Mouse (Mus musculus) heart, embryonic 14.5 days (tissue): ENCODE measurements around the gene Ralgapa2. TPM values are rescaled to one million over a fixed set of nuclear protein-coding genes. Genes with fewer than 3 reads are reported as not detected.

Source experiments
- ATAC-seq: fragments of 200-750 bp; cut with Nextera tagmentation; 2 replicates; pipeline ENCODE4 v1.8.0; 2017; ENCODE audit warnings: low read depth, moderate TSS enrichment; ENCODE audit not compliant: insufficient number of reproducible peaks, insufficient read depth, low FRiP score
- H3K27ac ChIP-seq, 2 experiments: fragments of 200-500 bp in 1 of 2; fragments of 300-500 bp in 1 of 2; sonication (generic) in 1 of 2; replicated peaks in 1 of 2; 2 replicates each; pipeline ENCODE4 v1.5.1; 2012 to 2014; ENCODE audit warnings: low read depth in 2 of 2, low read length in 2 of 2, control low read depth in 1 of 2, mild to moderate bottlenecking in 1 of 2, mixed read lengths in 1 of 2; ENCODE audit not compliant: control insufficient read depth in 1 of 2, insufficient read depth in 1 of 2
- H3K27me3 ChIP-seq: fragments of 300-500 bp; sonication (generic); 2 replicates; pipeline ENCODE4 v1.6.1; 2014; ENCODE audit warnings: mild to moderate bottlenecking, low read length, control low read depth; ENCODE audit not compliant: control insufficient read depth, insufficient read depth
- H3K36me3 ChIP-seq: fragments of 300-500 bp; sonication (generic); 2 replicates; pipeline ENCODE4 v1.6.1; 2014; ENCODE audit warnings: mild to moderate bottlenecking, control low read depth, low read length, mixed read lengths; ENCODE audit not compliant: control insufficient read depth, insufficient read depth
- H3K4me1 ChIP-seq, 2 experiments: fragments of 200-500 bp in 1 of 2; fragments of 300-500 bp in 1 of 2; sonication (generic) in 1 of 2; 2 replicates each; pipeline ENCODE4 v1.6.1; 2012 to 2014; ENCODE audit warnings: low read length in 2 of 2, control low read depth in 1 of 2, mixed read lengths in 1 of 2; ENCODE audit not compliant: control insufficient read depth in 2 of 2, insufficient read depth in 2 of 2
- H3K4me2 ChIP-seq: fragments of 300-500 bp; sonication (generic); 2 replicates; pipeline ENCODE4 v1.6.1; 2014; ENCODE audit warnings: mild to moderate bottlenecking, low read length
- H3K4me3 ChIP-seq, 2 experiments: fragments of 200-500 bp in 1 of 2; fragments of 300-500 bp in 1 of 2; sonication (generic) in 1 of 2; 2 replicates each; pipeline ENCODE4 v1.5.1; 2012 to 2014; ENCODE audit warnings: low read length in 2 of 2, mild to moderate bottlenecking in 2 of 2, control low read depth in 1 of 2, low read depth in 1 of 2, moderate library complexity in 1 of 2; ENCODE audit not compliant: control insufficient read depth in 1 of 2, insufficient read depth in 1 of 2
- H3K9ac ChIP-seq: fragments of 300-500 bp; sonication (generic); 2 replicates; pipeline ENCODE4 v1.6.1; 2014; ENCODE audit warnings: mild to moderate bottlenecking, low read length
- H3K9me3 ChIP-seq: fragments of 300-500 bp; sonication (generic); 2 replicates; pipeline ENCODE4 v1.6.1; 2016; ENCODE audit warnings: low read length, control low read depth; ENCODE audit not compliant: control insufficient read depth
- WGBS: fragments of 180-500 bp; shearing (Covaris S2); extraction: QIAGEN DNeasy Blood & Tissue Kit; methylation state at CpG from one replicate; pipeline ENCODE4 v1.1.7; 2014; 5-methylcytosine and 5-hydroxymethylcytosine counted together
- polyA plus RNA-seq: library from polyadenylated mRNA; unstranded; fragments of >200 nt; fragmentation: Nextera tagmentation; extraction: Ambion mirVana; gene quantifications from 2 replicates; pipeline ENCODE4 v1.2.1, GENCODE M21; 2014

Ralgapa2 gene
- polyA plus RNA-seq, 1 experiment from 2014 or later = 11.0 TPM

DNA sequence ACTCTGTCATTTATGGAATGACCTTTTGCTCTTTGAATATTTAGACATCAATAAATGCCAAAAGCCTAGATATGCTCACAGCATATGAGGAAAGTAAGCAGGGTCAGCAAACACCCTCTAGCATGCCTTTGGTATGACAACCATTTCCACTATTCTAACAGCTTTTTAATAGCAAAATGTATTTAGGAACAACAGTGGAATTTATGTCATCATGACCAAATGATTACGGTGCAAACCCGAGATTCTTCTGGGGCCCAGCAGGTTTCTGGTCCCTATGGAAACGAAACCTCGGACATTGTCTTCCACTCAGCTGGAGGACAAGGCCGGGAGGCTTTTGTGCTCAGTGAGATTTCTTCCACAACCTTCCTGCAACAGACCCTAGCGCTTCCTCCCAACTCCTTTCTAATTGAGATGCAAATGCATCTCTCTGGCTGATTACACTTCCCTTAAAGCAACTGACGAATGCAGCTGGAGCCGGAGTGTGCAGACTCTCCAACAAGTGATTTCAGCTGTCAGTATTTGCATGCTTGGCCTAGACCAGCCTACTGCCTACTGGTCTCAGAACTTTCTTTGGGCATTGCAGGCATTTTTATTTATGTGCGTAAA is 209.9 kb downstream of the Ralgapa2 start:
- H3K36me3 ChIP-seq = no peaks in the 10 kb centered on the region
- no peak overlapping the region for H3K27ac ChIP-seq
- no peak overlapping the region for H3K4me2 ChIP-seq
- ATAC-seq = no peak
- no peaks in the 10 kb centered on the region for H3K9me3 ChIP-seq
- WGBS = 54% methylated on average over 9 of the region's 9 CpGs
- H3K27me3 ChIP-seq = no peaks in the 10 kb centered on the region
- H3K4me1 ChIP-seq = no peaks in the 10 kb centered on the region; a peak in 1 of 4 replicates
- H3K9ac ChIP-seq = no peak overlapping the region
- no peak overlapping the region for H3K4me3 ChIP-seq

DNA sequence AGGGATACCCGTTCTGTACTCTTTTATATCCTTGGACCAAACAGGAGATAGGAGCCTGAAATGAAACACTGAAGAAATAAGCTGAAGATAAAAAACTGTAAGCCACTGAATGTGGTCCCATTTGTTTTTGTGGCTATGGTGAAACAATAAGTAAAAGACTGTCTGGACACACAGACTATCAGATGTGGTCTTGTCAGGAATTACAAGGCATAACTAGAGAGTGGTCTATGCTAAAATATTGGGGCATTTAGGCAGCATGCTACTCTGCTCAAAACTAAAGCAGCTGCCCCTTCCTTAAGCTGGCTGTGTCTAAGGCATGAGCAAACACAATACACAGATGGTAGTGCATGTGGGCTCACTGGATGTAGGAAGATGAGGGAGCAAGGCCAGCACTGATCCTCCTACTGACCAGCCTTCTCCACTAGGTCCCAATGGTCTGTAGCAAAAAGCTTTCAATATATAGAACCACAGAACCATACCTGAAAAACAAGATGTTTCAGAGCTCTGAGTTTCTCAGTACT is 211.6 kb downstream of the Ralgapa2 start:
- H3K27ac ChIP-seq = no peak overlapping the region
- H3K4me1 ChIP-seq = no peaks in the 10 kb centered on the region
- WGBS = 79% methylated on average over 1 of the region's 1 CpGs
- no peaks in the 10 kb centered on the region for H3K9me3 ChIP-seq
- H3K27me3 ChIP-seq = no peaks in the 10 kb centered on the region
- ATAC-seq = no peak
- no peak overlapping the region for H3K9ac ChIP-seq
- no peak overlapping the region for H3K4me3 ChIP-seq
- no peaks in the 10 kb centered on the region for H3K36me3 ChIP-seq
- no peak overlapping the region for H3K4me2 ChIP-seq

DNA sequence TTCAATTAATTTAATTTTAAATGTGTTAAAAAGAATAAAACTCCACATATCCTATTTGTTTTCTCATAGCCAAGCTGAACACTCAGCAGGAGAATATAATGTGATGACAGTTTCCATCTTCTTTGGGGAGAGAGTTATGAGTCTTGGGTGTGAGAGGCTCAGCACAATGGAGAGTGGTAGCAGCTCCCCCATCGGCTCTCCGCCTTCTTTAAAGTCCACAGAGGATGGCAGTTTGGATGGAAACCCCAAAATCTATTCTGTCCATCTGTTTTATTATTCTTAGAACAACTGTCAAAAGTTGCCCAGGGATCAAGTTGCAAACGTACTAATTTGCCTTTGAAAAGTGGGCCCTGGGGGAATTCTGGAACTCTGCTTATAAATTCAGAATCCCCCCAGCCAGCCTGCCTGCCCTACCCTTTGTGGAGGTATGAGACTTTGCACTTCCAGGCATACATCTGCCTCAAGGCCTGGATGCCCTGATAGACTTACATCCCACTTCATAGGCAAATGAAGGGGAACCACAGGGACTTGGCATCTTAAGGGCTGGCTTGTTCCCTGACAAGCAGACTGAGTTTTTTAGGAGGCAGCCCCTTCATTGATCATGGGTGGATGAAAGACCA is 212.2 kb downstream of the Ralgapa2 start:
- 90% methylated on average over 3 of the region's 3 CpGs for WGBS
- no peaks in the 10 kb centered on the region for H3K27me3 ChIP-seq
- H3K4me3 ChIP-seq = no peak overlapping the region
- no peak overlapping the region for H3K4me2 ChIP-seq
- H3K27ac ChIP-seq = no peak overlapping the region
- H3K4me1 ChIP-seq = no peaks in the 10 kb centered on the region
- no peak for ATAC-seq
- H3K9me3 ChIP-seq = no peaks in the 10 kb centered on the region
- no peaks in the 10 kb centered on the region for H3K36me3 ChIP-seq
- H3K9ac ChIP-seq = no peak overlapping the region

DNA sequence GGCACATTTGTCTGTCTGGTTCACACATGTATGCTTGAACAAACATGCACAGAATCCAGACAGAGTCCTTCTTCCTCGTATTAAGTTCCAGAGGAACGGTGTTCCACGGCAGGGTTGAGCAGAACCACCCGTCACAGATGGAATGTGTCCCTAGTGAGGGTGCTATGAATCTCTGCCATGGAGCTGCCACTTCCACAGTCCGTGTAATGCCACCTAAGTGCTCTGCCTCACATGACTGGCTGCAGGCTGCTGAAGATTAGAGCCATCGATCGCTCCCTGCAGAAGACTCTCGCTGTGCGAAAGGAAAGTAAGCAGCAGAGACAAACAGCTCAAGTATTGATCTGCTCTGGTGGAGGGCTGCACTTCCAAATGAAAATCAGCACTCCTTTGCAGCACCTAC is 218.6 kb downstream of the Ralgapa2 start:
- Histone ChIP-seq H3K27ac (no peak overlapping the region), H3K27me3 (no peaks in the 10 kb centered on the region), H3K4me2 (no peak overlapping the region), H3K4me3 (no peak overlapping the region), H3K9me3 (no peaks in the 10 kb centered on the region), H3K36me3 (no peaks in the 10 kb centered on the region), H3K9ac (no peak overlapping the region), H3K4me1 (no peaks in the 10 kb centered on the region)
- 66% methylated on average over 9 of the region's 9 CpGs for WGBS
- no peak for ATAC-seq

DNA sequence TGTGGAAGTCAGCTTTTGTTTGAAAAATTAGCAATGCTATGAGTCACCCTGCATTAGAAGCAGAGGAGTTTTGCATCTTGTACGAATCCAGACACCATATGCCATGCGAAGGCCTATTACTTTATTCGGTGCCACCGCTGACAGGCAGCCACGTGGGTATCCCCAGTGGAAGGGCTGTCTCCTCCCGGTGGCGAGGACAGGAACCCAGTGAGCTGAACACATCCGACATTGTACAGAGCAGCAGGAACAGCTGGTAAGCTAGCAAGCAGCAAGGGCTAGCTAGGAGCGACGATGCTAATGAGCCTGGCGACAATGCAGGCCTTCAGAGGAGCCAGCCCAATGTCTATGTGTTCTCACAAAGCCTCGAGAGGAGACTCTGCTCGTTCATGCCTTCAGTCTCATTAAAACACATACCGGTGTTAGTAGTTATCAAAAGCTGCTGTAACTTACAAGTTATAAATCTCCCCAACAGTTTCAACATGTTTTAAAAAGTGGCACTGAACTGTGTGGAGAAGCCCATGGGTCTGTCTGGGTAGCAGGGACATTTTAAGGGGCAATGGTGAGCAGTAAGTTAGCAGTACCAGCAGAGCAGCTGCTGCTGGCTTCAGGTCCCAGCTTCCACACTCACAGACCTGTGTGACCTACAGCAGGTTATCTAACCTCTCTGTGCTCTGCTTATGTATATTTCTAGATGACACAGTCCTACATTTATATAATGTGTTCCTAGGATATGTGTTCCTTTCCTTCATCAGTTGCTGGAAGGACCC is 221.1 kb downstream of the Ralgapa2 start:
- Histone ChIP-seq H3K4me1 (no peaks in the 10 kb centered on the region), H3K9me3 (no peaks in the 10 kb centered on the region), H3K27ac (no peak overlapping the region), H3K9ac (no peak overlapping the region), H3K4me2 (no peak overlapping the region), H3K27me3 (no peaks in the 10 kb centered on the region), H3K4me3 (no peak overlapping the region), H3K36me3 (no peaks in the 10 kb centered on the region)
- 59% methylated on average over 14 of the region's 14 CpGs for WGBS
- ATAC-seq = no peak

DNA sequence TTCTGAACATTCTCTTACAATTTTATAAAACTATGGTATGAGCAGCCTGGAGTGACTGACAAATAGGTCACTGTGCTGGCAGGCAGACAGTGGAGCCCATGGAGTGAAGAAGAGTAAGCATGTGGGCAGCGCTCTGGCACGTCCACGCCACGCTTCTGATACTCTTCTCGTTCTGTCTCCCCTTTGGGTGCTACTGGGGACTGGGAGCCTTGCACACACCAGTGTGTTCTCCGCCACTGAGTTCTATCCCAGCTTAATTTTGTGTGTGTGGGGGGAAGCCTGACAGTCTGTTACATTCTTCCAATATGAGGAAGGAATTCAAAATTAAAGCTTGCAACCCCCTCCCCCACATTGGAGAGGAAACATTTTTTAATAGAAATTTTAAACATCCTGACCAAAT is 221.8 kb downstream of the Ralgapa2 start:
- Histone ChIP-seq H3K27ac (no peak overlapping the region), H3K4me3 (no peak overlapping the region), H3K9me3 (no peaks in the 10 kb centered on the region), H3K4me2 (no peak overlapping the region), H3K36me3 (no peaks in the 10 kb centered on the region), H3K4me1 (no peaks in the 10 kb centered on the region), H3K27me3 (no peaks in the 10 kb centered on the region), H3K9ac (no peak overlapping the region)
- WGBS = 94% methylated on average over 6 of the region's 6 CpGs
- ATAC-seq = no peak

DNA sequence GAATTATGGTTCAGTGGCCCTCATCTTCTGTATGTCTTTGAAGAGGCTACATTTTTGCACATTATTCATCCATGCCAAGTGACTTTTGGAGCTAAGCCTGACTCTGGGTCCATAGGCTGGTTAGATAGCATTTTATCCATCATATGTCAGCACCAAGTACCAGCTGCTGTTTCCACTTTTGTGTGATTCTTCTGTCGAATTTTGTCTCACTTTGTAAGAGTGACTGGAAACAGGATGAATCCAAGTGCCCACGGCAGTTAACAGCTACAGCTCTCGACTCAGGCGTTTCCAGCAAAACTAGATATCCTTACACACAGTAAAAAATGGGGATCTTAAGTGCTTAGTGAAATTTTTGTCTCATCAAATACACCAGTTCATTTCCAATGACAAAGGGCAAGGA is 222.8 kb downstream of the Ralgapa2 start:
- Histone ChIP-seq H3K4me1 (no peaks in the 10 kb centered on the region), H3K36me3 (no peaks in the 10 kb centered on the region), H3K9me3 (no peaks in the 10 kb centered on the region), H3K9ac (no peak overlapping the region), H3K27me3 (no peaks in the 10 kb centered on the region), H3K4me3 (no peak overlapping the region), H3K27ac (no peak overlapping the region), H3K4me2 (no peak overlapping the region)
- no peak for ATAC-seq
- WGBS = 76% methylated on average over 4 of the region's 4 CpGs
